Mouse (Mus musculus): ENCODE measurements at regions not wholly inside any gene's neighbourhood (a gene's known extent, or its start where the extent isn't known, plus 50 kb on each side); places are given as distances from the start of the nearest gene placed in this dataset.
"Not testable (repeated sequence)": the region's sequence is repeated elsewhere in the genome, so short reads cannot be mapped to it uniquely, and the experiment has no call there.

DNA sequence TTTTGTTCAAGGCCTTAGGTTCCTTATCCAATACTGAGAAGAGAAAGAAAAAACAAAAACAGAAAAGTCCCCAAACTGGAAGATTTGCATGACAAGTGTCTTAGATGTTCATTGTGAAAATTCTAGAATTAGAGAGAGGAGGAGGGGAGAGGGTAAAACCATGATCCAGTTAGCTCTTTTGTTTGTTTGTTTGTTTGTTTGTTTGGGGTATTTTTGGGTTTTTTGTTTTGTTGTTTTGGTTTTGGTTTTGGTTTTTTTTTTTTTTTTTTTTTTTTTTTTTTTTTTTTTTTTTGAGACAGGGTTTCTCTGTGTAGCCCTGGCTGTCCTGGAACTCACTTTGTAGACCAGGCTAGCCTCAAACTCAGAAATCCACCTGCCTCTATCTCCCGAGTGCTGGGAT, 100.8 kb upstream of the Klf3 start:
- H3K9ac ChIP-seq (ENCODE audit: low read length); H3K27me3 ChIP-seq (replicated peaks; ENCODE audit: control insufficient read depth, insufficient read depth, low read length); H3K9me3 ChIP-seq (ENCODE audit: control insufficient read depth, low read length); H3K4me2 ChIP-seq (ENCODE audit: low read length); DNase-seq (ENCODE audit: low spot score); H3K36me3 ChIP-seq (ENCODE audit: control insufficient read depth, insufficient read depth, low read length); H3K4me3 ChIP-seq (ENCODE audit: low read depth, low read length); ATAC-seq (replicated peaks; ENCODE audit: low FRiP score, low TSS enrichment, low read depth): not testable (repeated sequence)
- 67% methylated on average over 1 of the region's 1 CpGs for WGBS
- peak overlapping the region; percentile 75; the same call in 1 of the 2 replicates for H3K27ac ChIP-seq (ENCODE audit: low read depth)
- H3K4me1 ChIP-seq (replicated peaks; ENCODE audit: control insufficient read depth, insufficient read depth, low read length), result peaks cover 28% of the 10 kb centered on the region

DNA sequence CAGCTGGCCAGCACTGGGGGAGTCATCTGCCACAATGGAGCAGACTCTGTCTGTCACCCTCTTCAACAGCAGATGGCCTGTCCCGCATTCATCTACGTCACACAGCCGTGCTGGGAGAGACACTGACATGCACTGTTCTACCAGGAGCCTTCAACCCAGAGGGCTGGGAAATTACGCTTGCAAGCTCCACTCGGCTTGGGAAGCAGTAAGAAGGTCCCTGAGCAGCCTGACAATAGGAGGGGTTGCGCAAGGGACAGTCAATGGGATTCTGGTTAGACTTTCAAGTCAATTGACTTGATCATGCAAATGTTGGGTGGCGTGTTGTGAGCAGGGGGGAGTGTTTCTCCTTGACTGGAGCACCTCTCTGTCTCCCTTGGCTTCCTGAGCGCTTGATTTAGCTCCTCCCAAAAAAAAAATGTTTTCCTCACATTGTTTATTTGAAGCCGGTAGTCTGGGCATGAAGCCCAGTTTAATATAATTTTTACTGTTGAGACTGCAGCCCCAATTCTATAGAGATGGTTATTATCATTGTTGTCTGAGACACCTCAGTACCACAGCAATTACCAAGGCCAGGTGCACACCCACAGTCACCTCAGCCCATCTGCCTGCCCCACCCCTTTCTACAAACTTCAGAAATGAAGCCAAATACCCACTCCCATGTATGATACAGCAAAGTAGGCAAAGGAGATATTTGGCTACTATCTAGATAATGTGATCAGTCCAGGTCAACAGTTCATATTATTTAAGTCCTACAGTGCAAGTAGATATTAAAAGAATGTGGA, 99.9 kb upstream of the Klf3 start:
- Histone ChIP-seq H3K36me3 (ENCODE audit: control insufficient read depth, insufficient read depth, low read length) (no peaks in the 10 kb centered on the region), H3K27me3 (replicated peaks; ENCODE audit: control insufficient read depth, insufficient read depth, low read length) (no peaks in the 10 kb centered on the region), H3K4me1 (replicated peaks; ENCODE audit: control insufficient read depth, insufficient read depth, low read length) (peaks cover 28% of the 10 kb centered on the region), H3K9ac (ENCODE audit: low read length) (no peak overlapping the region), H3K27ac (ENCODE audit: low read depth) (peak overlapping the region; percentile 74; the same call in 1 of the 2 replicates), H3K4me2 (ENCODE audit: low read length) (no peak overlapping the region), H3K4me3 (ENCODE audit: low read depth, low read length) (no peak overlapping the region), H3K9me3 (ENCODE audit: control insufficient read depth, low read length) (no peaks in the 10 kb centered on the region)
- DNase-seq (ENCODE audit: low spot score), result peak; percentile 65
- no peak for ATAC-seq (replicated peaks; ENCODE audit: low FRiP score, low TSS enrichment, low read depth)
- 51% methylated on average over 9 of the region's 9 CpGs for WGBS

DNA sequence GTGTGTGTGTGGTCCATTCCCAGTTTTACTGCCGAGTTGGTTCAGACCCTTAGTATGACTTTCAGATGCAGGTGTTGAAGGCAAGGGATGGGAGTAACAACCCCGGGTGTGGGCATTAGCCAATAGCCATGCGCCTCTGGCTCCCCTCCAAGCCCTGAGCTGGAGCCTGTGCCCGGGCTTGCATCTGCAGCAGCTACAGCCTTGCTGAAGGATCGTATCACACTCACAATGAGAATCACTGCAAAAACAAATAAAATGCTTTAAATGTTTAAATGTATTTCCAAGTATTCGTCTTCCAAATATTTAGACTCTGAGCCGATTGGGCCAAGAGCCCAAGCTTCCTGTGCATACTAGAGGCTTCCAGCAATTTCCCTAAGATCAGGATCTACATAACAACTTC, 99.0 kb upstream of the Klf3 start:
- peaks cover 28% of the 10 kb centered on the region for H3K4me1 ChIP-seq (replicated peaks; ENCODE audit: control insufficient read depth, insufficient read depth, low read length)
- no peaks in the 10 kb centered on the region for H3K9me3 ChIP-seq (ENCODE audit: control insufficient read depth, low read length)
- peak overlapping the region; percentile 36; the same call in 1 of the 2 replicates for H3K27ac ChIP-seq (ENCODE audit: low read depth)
- 43% methylated on average over 7 of the region's 7 CpGs for WGBS
- no peak overlapping the region for H3K4me2 ChIP-seq (ENCODE audit: low read length)
- no peak overlapping the region for H3K4me3 ChIP-seq (ENCODE audit: low read depth, low read length)
- H3K9ac ChIP-seq (ENCODE audit: low read length), result no peak overlapping the region
- H3K36me3 ChIP-seq (ENCODE audit: control insufficient read depth, insufficient read depth, low read length), result no peaks in the 10 kb centered on the region
- DNase-seq (ENCODE audit: low spot score) (no peak), ATAC-seq (replicated peaks; ENCODE audit: low FRiP score, low TSS enrichment, low read depth) (no peak)
- no peaks in the 10 kb centered on the region for H3K27me3 ChIP-seq (replicated peaks; ENCODE audit: control insufficient read depth, insufficient read depth, low read length)

DNA sequence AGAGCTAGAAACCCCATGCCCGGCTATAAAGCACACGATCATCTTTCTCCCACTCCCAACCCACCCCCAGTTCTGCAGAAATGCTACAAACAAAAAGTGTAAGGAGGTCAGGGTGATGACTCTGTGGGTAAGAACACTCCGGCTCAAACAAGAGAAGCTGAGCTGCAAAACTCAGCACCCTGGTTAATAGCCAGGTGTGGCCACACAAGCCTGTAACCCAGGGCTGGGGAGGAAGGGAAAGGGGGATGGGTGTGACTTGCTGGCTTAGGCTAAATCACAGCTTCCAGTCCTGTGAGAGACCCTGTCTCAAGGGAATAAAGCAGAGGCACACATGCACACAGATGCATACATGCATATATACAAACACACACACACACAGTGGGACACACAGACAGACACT, 96.6 kb upstream of the Klf3 start:
- Histone ChIP-seq H3K27me3 (replicated peaks; ENCODE audit: control insufficient read depth, insufficient read depth, low read length) (no peaks in the 10 kb centered on the region), H3K4me3 (ENCODE audit: low read depth, low read length) (no peak overlapping the region), H3K9me3 (ENCODE audit: control insufficient read depth, low read length) (no peaks in the 10 kb centered on the region), H3K27ac (ENCODE audit: low read depth) (no peak overlapping the region), H3K9ac (ENCODE audit: low read length) (no peak overlapping the region), H3K36me3 (ENCODE audit: control insufficient read depth, insufficient read depth, low read length) (no peaks in the 10 kb centered on the region), H3K4me2 (ENCODE audit: low read length) (no peak overlapping the region), H3K4me1 (replicated peaks; ENCODE audit: control insufficient read depth, insufficient read depth, low read length) (peaks cover 26% of the 10 kb centered on the region)
- no peak for ATAC-seq (replicated peaks; ENCODE audit: low FRiP score, low TSS enrichment, low read depth)
- DNase-seq (ENCODE audit: low spot score), result no peak
- 70% methylated on average over 3 of the region's 3 CpGs for WGBS

DNA sequence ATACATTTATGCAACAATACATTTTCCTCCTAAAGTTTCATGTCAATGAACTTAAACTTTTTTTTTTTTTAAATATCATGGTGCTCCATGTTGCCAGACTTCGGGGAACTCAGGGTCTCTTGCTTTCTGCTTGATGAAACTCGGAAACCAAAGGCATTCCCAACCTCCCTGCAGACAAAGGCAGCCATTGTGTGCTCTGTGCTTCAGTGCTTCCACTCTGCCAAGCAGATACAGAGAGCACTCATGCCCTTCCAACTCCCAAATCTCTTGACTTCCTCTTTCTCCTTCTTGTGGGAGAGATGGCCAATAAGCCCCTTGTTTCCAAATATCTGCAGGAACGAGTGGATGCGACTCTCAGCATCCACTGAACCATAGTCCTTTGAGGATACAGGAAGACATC, 94.0 kb upstream of the Klf3 start:
- no peak overlapping the region for H3K4me2 ChIP-seq (ENCODE audit: low read length)
- no peaks in the 10 kb centered on the region for H3K36me3 ChIP-seq (ENCODE audit: control insufficient read depth, insufficient read depth, low read length)
- no peak for ATAC-seq (replicated peaks; ENCODE audit: low FRiP score, low TSS enrichment, low read depth)
- peaks cover 6% of the 10 kb centered on the region; the same call in 1 of the 2 replicates for H3K4me1 ChIP-seq (replicated peaks; ENCODE audit: control insufficient read depth, insufficient read depth, low read length)
- no peak for DNase-seq (ENCODE audit: low spot score)
- H3K4me3 ChIP-seq (ENCODE audit: low read depth, low read length), result no peak overlapping the region
- H3K27me3 ChIP-seq (replicated peaks; ENCODE audit: control insufficient read depth, insufficient read depth, low read length), result no peaks in the 10 kb centered on the region
- no peak overlapping the region for H3K27ac ChIP-seq (ENCODE audit: low read depth)
- no peak overlapping the region for H3K9ac ChIP-seq (ENCODE audit: low read length)
- H3K9me3 ChIP-seq (ENCODE audit: control insufficient read depth, low read length), result no peaks in the 10 kb centered on the region
- 80% methylated on average over 4 of the region's 4 CpGs for WGBS

DNA sequence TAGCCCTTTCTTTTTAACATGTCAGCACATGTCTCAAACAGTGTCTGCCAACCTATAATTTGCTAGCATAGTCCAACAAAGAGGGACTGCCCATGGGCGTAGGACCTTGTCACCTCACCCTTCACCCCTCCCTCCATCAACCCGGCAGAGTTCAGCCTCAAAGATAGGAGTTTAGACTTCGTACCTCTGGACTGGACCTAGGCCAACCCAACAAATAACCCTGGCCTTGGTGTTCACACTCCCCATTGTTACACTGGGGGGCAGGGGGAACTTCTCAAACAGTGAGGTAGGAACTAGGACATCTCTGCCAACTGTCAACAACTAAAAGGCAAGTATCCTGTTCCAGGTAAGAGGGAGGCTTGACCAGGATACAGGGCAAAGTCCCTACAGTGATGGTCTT, 93.0 kb upstream of the Klf3 start:
- H3K4me2 ChIP-seq (ENCODE audit: low read length), result no peak overlapping the region

DNA sequence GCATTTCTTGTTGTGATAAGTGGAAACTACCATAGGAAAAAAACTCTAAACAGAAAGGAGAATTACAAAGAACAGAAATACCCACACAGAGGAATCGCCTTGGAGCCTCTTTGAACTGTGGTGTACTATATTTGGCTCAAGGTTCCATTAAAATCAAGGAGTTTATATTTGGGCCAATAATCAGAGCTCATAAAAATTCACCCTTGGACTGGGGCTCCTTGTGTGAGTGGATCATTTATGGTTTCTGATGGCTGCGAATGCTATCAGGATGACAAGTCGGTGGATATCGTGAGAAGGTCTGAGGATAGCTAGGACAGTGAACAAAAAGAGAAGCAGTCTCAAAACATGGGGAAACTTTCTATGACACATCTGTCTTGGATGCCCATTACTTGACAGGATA, 92.2 kb upstream of the Klf3 start:
- H3K9ac ChIP-seq (ENCODE audit: low read length), result no peak overlapping the region
- H3K36me3 ChIP-seq (ENCODE audit: control insufficient read depth, insufficient read depth, low read length), result no peaks in the 10 kb centered on the region
- H3K4me3 ChIP-seq (ENCODE audit: low read depth, low read length), result no peak overlapping the region
- DNase-seq (ENCODE audit: low spot score) (no peak), ATAC-seq (replicated peaks; ENCODE audit: low FRiP score, low TSS enrichment, low read depth) (no peak)
- no peak overlapping the region for H3K4me2 ChIP-seq (ENCODE audit: low read length)
- H3K27ac ChIP-seq (ENCODE audit: low read depth), result no peak overlapping the region
- no peaks in the 10 kb centered on the region for H3K27me3 ChIP-seq (replicated peaks; ENCODE audit: control insufficient read depth, insufficient read depth, low read length)
- 85% methylated on average over 4 of the region's 4 CpGs for WGBS
- no peaks in the 10 kb centered on the region for H3K9me3 ChIP-seq (ENCODE audit: control insufficient read depth, low read length)
- H3K4me1 ChIP-seq (replicated peaks; ENCODE audit: control insufficient read depth, insufficient read depth, low read length), result 0 out of 2 replicates have a peak, but pooled peaks cover 4% of the 10 kb centered on the region

More for the DNA sequence above, 93.0 kb upstream of the Klf3 start:
- Histone ChIP-seq H3K27ac (ENCODE audit: low read depth) (no peak overlapping the region), H3K4me3 (ENCODE audit: low read depth, low read length) (no peak overlapping the region), H3K9ac (ENCODE audit: low read length) (no peak overlapping the region), H3K9me3 (ENCODE audit: control insufficient read depth, low read length) (no peaks in the 10 kb centered on the region), H3K36me3 (ENCODE audit: control insufficient read depth, insufficient read depth, low read length) (no peaks in the 10 kb centered on the region), H3K4me1 (replicated peaks; ENCODE audit: control insufficient read depth, insufficient read depth, low read length) (0 out of 2 replicates have a peak, but pooled peaks cover 4% of the 10 kb centered on the region), H3K27me3 (replicated peaks; ENCODE audit: control insufficient read depth, insufficient read depth, low read length) (no peaks in the 10 kb centered on the region)
- no peak for ATAC-seq (replicated peaks; ENCODE audit: low FRiP score, low TSS enrichment, low read depth)
- DNase-seq (ENCODE audit: low spot score), result no peak
- 72% methylated on average over 3 of the region's 3 CpGs for WGBS

DNA sequence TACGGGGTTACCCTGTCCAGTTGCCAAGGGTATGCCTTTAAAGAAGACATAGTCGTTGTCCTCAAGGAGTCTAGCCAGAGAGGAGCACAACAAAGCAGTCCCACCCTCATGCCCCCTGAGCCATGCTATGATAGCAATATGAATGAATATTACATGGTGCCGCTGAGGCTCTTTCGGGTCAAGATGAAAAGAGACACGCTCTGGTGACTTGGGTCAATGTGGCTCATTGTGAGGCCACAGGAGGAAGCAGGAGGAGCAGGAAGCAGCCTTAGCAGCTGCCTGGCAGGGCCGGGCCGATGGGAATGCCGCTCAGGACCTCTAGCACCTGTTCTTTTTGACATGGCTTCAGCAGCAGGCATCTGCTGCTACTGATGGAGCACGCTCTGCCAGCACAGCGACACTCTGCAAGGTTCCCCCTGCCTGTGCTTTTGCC, 89.0 kb upstream of the Klf3 start:
- Histone ChIP-seq H3K27me3 (replicated peaks; ENCODE audit: control insufficient read depth, insufficient read depth, low read length) (no peaks in the 10 kb centered on the region), H3K27ac (ENCODE audit: low read depth) (peak overlapping the region; percentile 16; the same call in 1 of the 2 replicates), H3K4me3 (ENCODE audit: low read depth, low read length) (no peak overlapping the region), H3K36me3 (ENCODE audit: control insufficient read depth, insufficient read depth, low read length) (no peaks in the 10 kb centered on the region), H3K4me1 (replicated peaks; ENCODE audit: control insufficient read depth, insufficient read depth, low read length) (0 out of 2 replicates have a peak, but pooled peaks cover 4% of the 10 kb centered on the region), H3K9ac (ENCODE audit: low read length) (no peak overlapping the region), H3K9me3 (ENCODE audit: control insufficient read depth, low read length) (no peaks in the 10 kb centered on the region), H3K4me2 (ENCODE audit: low read length) (no peak overlapping the region)
- 71% methylated on average over 10 of the region's 10 CpGs for WGBS
- DNase-seq (ENCODE audit: low spot score) (no peak), ATAC-seq (replicated peaks; ENCODE audit: low FRiP score, low TSS enrichment, low read depth) (peak; percentile 42)

DNA sequence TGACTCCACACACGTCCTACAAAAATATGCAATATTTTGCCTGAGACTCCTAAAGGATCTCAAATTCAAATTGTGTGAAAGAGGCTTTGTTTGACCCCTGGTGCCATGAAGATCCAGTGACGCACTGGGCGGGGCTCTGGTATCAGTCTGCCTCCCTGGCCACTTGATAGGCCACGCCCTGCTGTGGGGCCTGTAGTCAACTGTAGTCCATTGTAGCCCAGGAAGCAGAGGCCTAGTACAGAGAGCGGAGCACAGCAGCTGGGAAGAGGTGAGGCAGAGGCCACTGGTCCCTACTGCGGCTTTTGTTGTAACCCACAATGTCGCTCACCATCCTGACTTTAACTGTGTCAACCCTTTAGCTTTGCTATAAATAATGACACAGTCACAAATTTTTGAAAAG, 88.5 kb upstream of the Klf3 start:
- WGBS, result 73% methylated on average over 7 of the region's 7 CpGs
- H3K36me3 ChIP-seq (ENCODE audit: control insufficient read depth, insufficient read depth, low read length), result no peaks in the 10 kb centered on the region
- DNase-seq (ENCODE audit: low spot score), result no peak

More for the DNA sequence above, 88.5 kb upstream of the Klf3 start:
- Histone ChIP-seq H3K4me1 (replicated peaks; ENCODE audit: control insufficient read depth, insufficient read depth, low read length) (0 out of 2 replicates have a peak, but pooled peaks cover 4% of the 10 kb centered on the region), H3K27ac (ENCODE audit: low read depth) (peak overlapping the region; percentile 16; the same call in 1 of the 2 replicates), H3K4me2 (ENCODE audit: low read length) (no peak overlapping the region), H3K9ac (ENCODE audit: low read length) (no peak overlapping the region), H3K4me3 (ENCODE audit: low read depth, low read length) (no peak overlapping the region), H3K9me3 (ENCODE audit: control insufficient read depth, low read length) (no peaks in the 10 kb centered on the region), H3K27me3 (replicated peaks; ENCODE audit: control insufficient read depth, insufficient read depth, low read length) (no peaks in the 10 kb centered on the region)
- peak; percentile 80 for ATAC-seq (replicated peaks; ENCODE audit: low FRiP score, low TSS enrichment, low read depth)
